Mouse (Mus musculus) small intestine, adult 2 months (tissue): ENCODE measurements around the gene Olfr642.

Experiments used
- CTCF ChIP-seq: fragments of 200-500 bp; IDR thresholded peaks from 2 replicates; pipeline ENCODE4 v1.5.1; 2012; ENCODE audit warnings: low read depth, mild to moderate bottlenecking, control low read depth, inconsistent platforms, low read length, moderate library complexity, mixed read lengths; ENCODE audit not compliant: insufficient replicate concordance, insufficient read length; ENCODE audit errors: extremely low read depth
- POLR2A ChIP-seq: fragments of 200-500 bp; IDR thresholded peaks from 2 replicates; pipeline ENCODE4 v1.6.1; 2012; ENCODE audit warnings: low read depth, mild to moderate bottlenecking, control low read depth, inconsistent platforms, low read length, moderate library complexity

DNA sequence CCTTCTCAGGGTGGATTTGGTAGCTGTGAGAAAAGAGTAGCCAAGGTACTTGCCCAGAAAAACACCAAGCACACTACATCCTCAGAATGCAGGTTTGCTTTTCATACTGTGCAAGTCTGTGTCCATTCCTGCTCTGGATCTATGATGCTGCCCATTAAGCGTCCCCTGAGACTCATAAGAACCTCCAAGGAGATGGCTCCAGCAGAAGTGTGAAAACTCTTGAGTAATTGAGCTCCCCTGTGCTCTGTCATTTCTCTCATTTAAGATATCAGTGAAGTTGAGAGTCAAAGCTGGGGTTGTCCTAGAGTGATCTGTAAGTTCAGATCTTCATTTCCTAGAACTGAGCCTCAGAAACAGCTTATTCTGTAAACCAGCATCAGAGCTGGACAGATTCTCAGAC, at the start of gene Olfr642:
- TF ChIP-seq CTCF (no peak), POLR2A (no peak)
